Mouse (Mus musculus) Muller cell, postnatal 12 days (primary cell): Measurements from ENCODE around the gene Npw.
"Not testable (repeated sequence)": the region's sequence is repeated elsewhere in the genome, so short reads cannot be mapped to it uniquely, and the experiment has no call there.

Experiments
- DNase-seq: peaks from one replicate; pipeline ENCODE4 v3.0.0-alpha.2; 2015; ENCODE audit errors: inconsistent ontology term

Gene Npw

DNA sequence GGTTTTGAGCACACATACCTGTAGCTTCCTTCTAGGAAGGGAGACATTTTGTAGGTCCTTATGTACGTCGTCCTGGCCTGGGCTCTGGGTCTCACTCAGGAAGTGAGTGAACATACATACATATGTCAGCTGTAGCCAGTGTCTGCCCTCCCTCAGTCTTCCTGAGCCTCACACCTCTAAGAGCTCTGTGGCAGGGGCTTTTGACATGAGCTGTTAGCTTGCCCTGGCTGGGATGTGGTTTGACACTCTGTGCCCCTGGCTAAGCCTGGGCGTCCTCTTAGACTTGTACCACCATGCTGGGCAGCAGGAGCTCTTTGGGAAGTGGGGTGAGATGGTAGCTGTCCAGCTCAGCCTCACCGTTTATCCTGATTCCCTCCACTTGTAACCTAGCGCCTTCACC, 13.1 kb upstream of the Npw start:
- no peak for DNase-seq

DNA sequence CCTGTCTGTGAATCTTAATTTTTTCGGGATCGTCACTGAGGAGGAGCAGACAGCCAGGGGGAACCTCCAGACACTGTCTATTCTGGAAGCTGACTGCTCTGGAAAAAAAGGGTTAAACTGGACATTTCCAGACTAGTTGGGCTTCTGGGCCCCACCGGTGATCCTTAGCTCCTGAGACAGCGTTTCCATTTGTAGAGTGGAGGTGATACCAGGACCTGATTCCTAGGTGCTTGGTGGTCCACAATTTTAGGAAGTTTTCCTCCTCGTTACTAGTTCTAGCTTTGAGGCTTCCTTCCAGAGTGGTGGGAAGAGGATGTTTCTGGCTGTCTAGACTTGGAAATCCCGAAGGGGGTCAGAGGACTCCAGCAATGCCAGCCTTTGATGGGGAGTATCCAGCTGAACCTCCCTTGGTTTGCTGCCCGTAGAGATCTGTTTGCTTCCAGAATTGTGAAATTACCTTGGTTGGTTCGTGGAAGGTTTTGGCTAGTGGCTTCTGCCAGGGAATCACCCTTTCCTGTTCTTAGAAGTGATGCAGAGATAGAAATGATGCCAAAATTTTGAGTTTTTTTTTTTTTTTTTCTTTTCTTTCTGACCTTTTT, 12.1 kb upstream of the Npw start:
- DNase-seq, result no peak

DNA sequence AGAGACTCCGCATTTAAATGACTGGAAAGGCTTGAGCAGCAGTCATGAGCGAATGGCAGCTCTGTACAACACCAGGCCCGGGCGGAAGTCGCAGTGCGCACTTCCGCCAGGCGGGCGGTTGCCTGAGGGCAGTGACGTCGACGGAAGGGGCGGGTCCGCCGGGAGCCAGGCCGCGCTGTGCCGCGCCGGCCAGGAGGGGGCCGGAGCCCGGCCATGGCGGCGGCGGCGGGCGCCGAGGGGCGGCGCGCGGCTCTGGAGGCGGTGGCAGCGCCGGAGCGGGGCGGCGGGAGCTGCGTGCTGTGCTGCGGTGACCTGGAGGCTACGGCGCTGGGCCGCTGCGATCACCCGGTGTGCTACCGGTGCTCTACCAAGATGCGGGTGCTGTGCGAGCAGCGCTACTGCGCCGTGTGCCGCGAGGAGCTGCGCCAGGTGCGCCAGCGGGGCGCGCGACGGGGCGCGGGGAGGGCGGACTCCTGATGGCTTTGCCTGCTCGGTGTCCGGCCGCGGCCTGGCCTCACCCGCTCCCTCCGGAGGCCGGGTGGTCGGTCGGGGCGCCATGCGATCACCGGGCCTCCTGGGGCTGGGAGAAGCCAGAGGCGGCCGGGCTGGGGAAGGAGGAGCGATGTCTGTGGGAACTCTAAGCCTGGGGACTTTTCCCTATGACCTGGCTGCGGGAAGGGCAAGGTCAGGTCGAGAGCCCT, 11.4 kb upstream of the Npw start, which contains the start of gene Zfp598:
Gene Zfp598, plus strand, starts transcription at position 143 of the 701 bp plus-strand sequence.
- DNase-seq, result peak; percentile 94

DNA sequence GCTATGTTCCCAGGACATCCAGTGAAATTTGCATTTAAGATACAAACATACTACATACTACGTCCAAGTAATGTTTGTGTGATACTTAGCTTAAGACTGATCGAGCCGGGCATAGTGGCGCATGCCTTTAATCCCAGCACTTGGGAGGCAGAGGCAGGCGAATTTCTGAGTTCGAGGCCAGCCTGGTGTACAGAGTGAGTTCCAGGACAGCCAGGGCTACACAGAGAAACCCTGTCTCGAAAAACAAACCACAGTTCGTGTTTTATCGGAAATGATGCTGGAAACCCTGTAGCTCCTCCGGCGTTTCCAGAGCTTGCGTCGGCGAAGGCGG, 10.9 kb upstream of the Npw start:
- not testable (repeated sequence) for DNase-seq

DNA sequence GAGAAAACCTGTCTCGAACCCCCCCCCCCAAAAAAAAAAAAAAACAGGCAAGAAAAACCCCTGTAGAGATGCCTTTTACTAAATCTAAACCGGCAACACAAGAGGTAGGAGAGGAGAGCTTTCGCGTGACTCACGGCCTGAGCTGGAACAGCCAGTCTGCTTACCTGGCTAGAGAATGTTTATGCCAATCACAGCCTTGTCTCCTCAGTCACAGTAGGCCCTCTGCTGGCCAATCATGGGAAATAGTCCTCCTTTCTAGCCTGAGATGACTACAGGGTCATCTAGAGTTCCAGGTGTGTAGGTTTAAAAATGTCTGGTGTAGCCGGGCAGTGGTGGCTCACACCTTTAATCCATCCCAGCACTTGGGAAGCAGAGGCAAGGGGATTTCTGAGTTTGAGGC, 9.2 kb upstream of the Npw start:
- no peak for DNase-seq

DNA sequence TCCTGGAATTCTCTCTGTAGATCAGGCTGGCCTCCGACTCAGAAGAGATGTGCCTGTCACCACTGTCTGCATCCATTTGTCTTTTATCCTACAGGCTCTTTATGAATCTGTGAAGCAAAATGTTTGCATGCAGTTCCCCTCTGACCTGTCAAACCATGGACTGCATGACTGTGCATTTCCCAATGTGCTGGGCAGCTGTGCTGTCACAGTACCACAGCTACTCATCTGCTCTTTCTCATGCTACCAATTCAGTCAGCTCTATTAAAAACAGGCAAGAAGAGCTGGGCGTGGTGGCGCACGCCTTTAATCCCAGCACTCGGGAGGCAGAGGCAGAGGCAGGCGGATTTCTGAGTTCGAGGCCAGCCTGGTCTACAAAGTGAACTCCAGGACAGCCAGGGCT, 8.8 kb upstream of the Npw start:
- DNase-seq, result not testable (repeated sequence)

DNA sequence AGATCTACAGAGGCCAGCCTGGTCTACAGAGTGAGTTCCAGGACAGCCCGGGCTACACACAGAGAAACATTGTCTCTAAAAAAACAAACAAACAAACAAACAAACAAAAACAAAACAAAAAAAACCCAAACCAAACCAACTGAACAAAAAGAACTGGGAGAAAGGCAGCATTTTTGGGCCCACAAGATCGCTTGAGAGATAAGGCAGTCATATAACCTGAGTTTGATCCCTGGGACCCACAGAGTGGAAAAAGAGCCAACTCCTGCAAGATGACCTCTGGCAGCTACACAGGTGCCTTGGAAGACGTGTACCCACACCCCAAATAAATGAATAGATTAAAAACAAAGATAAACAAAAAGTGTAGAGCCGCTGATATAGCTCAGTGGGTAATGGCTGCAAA, 3.3 kb downstream of the Npw start:
- DNase-seq, result no peak

DNA sequence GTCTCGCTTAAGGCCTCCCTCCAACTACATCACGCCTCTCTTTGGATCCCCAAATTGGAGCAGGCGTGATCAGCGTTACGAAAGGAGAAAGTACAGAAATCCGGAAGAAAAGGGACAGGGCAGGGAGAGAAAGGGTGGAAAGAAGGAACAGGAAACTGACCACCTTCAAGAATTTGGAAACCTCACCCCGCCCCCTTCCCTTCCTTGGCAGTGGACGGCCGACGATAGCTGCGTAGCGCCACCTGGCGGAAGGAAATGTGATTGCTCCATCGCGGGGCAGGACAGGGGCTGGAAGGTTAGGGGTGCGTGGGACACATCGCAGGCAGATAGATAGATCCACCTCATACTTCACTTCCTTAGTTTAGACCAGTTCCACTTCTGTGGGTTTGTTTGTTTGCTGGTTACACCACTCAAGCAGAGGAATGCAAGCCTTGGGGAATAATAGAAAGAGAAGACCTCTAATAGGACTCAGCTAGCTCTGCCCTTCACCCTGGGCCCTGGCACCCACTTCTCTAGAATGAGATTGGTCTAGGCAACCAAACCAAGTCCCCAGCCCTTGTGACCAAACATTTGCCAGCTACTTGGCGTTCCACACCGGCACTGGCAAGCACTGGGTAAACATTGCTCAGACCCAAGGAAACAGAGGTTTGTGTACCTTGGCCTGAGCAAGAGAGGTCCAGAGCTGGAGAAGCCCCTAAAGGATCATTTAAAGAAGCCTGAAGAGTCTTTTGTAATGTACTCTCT, 4.1 kb downstream of the Npw start:
- peak; percentile 79 for DNase-seq

DNA sequence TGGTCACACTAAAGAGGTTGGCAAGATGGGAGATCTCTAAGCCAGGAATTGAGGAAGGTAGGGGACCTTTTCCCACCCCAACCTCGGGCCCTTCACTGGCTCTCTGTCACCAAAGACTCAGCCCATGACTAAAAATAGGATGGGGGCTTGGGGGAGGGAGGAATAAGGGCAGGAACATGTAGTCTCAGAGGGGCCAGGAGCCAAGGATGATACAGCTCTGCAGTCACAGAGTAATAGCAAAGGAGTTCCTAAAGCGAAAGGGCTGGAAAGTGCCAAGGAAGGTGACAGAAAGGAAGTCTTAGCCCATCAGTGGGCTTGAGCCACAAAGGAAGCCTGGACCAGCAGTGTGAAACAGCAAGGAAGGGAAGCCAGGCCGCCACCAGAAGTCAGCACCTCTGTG, 6.4 kb downstream of the Npw start:
- DNase-seq, result no peak

DNA sequence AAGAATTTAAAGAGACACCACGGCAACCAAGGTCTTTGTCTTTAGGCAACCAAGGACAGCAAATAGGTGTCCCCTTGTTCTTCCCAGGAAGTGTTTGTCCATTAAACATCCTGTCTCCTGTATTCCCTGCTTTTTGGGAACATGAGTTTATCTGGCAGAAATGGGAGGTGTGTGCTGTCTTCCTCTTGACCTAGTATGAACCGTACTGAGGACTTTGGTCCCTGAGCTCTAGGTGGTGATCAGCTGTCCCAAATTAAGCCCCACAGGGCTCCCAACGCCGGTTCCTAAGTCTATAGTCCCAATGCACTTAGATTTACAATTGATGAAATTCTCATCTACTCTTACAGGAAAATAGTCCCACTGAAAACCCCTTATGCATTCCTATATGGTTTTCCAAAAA, 7.5 kb downstream of the Npw start:
- no peak for DNase-seq

DNA sequence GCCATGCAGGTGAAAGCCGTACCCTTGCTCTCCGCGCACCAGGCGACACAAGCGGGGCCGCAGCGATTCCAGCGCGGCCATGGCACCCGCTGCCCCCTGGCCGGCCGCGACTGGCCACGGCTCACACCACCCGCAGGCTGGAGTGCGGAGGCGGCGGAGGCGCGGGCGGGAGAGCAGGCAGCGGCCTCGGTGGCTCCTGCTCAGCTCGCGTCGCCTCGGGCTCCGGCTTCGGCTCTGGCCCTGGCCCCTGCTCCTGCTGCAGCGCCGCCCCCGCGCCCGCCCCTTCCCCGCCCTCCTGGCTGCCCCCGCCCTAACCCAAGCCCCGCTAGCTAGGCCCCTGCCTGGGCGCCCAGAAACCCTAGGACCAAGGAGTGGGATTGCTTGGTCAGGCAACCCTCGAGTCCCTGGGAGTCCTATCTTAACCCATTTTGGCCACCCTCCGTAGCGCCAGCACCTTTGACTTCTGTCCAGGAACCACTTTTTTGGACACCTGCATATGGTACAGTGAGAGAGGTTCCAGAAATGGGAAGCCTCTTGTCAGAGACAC, 8.1 kb downstream of the Npw start, which contains the start of gene Slc9a3r2:
Gene Slc9a3r2, minus strand, starts transcription at position 258 of the 547 bp plus-strand sequence.
- peak; percentile 75 for DNase-seq

DNA sequence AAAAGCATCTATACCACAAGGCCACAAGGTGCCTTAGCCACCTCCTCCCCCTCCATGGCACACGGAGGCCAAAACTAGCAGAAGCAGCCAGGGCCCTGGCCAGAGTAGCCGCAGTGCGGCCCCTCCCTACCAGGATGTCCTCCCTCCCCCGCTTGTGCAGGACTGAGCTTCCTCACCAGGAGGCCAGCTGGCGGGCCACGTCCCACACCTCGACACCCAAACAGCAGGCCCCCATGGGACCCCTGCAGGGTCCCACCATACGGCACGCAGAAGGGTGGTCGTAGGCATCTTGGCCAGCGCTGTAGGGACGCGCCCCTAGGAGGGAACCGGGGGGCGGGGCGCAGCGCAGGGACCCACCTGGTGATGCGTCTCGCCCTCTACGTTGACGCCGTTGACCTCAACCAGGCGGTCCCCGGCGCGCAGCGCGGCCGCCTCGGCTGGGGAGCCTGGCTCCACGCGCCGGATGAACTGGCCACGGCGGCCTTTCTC, 8.6 kb downstream of the Npw start:
- DNase-seq, result peak; percentile 58

DNA sequence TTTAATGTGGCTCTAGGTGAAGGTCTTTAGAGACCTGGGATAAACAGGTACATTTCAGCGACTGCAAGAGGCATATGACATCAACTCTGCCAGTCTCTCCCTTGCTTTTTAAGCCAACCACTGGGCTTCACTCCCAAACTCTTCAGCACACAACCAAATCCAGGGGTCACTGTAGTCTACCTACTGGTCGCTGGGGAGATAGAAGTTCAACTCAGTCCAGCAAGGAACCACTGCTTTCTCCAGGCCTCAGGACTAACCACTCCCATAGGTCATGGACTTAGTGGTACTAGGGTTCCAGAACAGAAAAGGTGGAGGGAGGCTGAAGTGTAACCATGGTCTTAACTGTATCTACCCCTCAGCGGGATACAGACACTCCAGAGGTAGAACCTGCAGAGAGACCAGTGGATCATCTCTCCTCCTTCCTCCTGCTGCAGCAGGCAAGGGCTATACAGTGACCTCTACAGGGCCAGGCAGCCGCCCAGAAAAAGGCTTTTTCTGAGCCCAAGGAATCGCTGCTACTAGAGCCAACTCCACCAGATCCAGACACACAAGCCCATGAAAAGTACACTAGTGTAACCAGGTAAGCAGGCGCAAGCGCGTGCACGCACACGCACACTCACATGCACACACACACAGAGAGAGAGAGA, 9.4 kb downstream of the Npw start:
- DNase-seq, result no peak

DNA sequence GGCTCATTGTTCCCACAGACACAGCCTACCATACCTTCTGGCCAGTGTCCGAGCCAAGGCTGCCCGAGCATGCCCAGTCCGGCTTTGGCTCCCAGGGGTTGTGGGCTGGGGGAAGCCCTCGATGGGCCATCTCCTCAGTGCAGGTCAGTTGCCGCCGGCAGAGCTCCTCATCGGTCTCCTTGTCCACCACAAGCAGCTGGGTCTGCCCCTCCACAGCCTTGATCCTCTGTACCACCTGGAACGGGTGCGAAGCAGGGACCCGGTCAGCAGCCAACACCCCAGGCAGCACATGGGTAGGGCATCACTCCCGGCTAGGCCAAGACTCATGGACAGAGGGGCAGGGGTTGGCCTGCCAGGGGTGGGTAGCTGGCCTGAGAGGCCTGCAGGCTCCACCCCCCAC, 10.8 kb downstream of the Npw start:
- no peak for DNase-seq

DNA sequence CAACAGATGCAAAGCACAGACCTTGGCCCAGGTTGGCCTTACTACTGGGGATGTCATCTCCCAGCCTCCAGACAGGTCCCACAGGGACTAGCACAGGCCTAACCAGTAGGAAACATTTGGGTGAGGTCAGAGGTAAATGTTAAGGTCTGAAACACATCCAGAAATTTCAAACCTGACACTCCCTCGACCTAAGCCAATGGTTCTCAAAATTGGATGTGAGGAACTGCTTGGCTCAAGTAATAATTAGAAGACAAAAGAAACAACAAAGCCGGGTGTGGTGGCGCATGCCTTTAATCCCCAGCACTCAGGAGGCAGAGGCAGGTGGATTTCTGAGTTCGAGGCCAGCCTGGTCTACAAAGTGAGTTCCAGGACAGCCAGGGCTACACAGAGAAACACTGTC, 11.9 kb downstream of the Npw start:
- DNase-seq, result no peak

DNA sequence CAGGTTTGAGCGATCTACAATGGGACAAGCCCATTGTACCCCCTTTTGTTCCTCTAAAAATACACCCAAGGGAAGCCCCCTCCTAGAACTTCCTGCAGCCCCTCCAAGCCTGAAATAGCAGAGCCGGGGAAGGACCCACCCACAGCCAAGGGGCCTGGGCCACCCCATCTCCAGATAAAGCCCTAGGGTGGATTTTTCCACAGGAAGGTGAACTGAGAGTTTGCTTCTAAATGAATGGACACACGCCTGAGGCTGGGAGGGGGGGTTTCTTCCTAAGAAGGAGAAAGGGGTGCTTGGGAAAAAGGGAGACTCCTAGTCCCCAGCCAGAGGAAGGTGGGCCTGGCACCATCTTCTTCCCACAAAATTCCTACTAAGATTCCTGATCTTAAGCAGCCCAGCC, 12.3 kb downstream of the Npw start:
- no peak for DNase-seq

DNA sequence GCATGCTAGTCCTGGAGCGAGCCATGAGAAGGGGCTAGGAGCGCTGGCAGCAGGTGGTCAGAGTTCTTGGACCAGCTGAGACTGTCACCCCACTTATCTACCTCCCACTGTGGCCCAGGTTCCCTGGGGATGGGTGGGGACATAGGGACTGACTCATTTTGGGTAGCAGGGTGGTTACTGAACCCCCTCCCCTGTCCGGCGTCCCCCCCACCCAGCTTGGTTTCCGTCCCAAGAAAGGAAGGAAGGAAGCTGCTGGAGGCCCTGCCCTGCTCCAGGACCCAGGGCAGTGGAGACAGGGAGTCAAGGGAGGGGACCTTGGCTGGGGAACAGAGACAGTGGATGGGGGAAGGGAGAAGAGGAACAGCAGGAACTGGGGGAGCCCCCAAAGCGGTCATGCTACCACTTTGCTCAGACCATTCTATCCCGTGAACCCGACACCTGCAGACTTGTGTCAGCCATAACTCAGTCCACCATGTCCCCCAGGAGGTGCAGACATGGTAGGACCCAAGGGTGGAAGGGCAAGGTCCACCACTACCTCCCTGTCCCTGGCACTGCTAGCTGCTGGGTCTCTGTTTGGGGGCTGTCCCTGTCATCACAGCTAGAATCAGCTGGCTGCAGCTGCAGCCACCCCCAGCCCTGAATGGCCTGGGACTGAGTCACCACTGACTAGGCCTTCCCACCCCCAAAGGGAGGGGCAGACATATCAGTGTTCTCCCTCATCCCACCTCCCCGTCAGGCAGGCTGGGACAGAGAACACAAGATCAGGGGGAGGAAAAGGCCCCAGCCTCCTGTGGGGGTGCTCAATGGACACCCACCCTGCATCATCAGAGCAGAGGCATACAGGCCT, 13.2 kb downstream of the Npw start:
- peak; percentile 65 for DNase-seq

DNA sequence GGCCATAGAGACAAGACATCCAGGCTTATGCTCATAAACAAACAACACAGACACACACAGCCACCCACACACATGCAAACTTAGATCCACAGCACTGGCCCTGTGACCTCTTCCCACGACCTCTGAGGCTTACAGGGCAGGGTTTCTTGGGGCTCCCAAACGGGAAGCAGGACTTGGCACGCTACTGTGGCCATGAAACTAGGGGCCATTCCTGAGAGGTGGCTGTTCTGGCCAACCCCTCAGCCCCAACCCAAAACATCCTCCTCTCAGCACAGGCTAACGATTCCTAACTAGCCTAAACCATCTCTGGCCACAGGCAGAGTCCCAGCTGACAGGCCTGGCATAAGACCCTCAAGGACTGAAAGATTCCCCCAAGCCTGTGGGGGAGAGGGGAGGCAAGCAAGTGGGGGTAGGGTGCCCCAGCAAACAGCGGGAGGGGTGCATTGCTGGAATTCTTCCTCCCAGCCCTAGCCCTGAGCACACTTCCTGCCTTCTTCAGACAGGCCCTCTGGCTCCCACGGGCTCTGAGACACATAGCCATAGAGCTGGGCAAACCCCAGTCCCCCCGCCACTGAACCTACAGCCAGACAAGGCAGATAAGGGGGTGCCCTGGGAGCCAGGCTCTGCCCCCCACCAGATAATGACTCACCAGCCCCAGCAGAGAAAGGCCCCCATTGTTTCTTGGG, 14.1 kb downstream of the Npw start:
- DNase-seq, result peak; percentile 76

DNA sequence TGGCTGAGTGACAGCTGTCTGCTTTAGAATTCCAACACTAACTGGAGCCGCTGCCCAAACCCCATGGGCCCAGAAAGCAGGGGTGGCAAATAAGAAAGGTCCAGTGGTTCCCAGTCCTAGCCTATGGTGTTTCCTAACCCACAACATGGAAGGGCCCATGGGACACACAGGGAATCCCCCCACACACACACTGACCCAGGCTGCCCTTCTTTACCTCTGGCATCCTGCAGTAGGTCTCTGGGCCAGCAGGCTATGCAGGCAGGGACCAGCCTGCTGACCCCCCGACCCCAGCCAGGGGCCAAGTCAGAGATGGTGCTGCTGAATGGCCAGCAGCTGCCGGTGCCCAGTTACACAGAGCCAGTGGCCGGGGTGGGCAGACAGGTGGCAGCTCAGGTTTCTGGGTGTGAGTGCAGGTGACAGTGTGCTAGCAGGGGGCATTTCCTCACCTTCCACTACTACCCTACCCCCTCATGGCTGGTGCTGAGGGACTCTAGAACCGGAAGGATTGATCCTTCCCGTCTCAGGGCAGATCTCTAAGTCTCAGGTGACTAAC, 15.4 kb downstream of the Npw start:
- no peak for DNase-seq

DNA sequence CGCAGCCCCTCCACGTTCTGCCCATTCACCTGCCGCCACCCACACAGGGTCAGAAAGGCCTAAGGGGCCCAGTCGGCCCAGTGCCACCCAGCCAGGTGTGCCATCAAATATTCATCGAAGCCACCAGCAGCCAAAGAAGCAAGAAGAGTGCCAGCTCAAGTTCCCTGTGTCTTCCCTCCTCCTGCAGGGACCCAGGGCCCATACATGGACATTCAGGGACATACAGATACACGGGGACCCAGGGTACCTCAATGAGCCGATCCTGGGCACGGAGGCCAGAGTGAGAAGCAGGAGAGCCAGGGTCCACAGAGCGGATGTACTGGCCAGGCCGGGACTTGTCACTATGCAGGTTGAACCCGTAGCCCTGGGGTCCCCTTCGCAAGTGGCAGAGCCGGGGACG, 16.3 kb downstream of the Npw start:
- DNase-seq, result no peak
